Mouse (Mus musculus) ES-E14 (cell line): ENCODE measurements around the gene Gpr34.

Experiments
- HCFC1 ChIP-seq: IDR thresholded peaks from 2 replicates; pipeline ENCODE4 v1.6.1; 2012; ENCODE audit warnings: low read length, inconsistent platforms, borderline replicate concordance; ENCODE audit not compliant: insufficient read depth
- MAFK ChIP-seq: IDR thresholded peaks from 2 replicates; pipeline ENCODE4 v1.6.1; 2014; ENCODE audit warnings: mild to moderate bottlenecking, low read depth, low read length, inconsistent platforms; ENCODE audit not compliant: insufficient read depth
- ZC3H11A ChIP-seq: IDR thresholded peaks from 2 replicates; pipeline ENCODE4 v1.6.1; 2012; ENCODE audit warnings: low read depth, mild to moderate bottlenecking, inconsistent platforms, low read length, borderline replicate concordance

GRCm38 (mm10) chrX:13618476-13618875 lies 13.4 kb upstream of the Gpr34 start:
- TF ChIP-seq HCFC1 = no peak
- no peak for TF ChIP-seq ZC3H11A
- TF ChIP-seq MAFK = no peak
